Mouse (Mus musculus) kidney, adult 11 months (tissue): ENCODE measurements around the gene Olfr24.
"Not testable (repeated sequence)": the region's sequence is repeated elsewhere in the genome, so short reads cannot be mapped to it uniquely, and the experiment has no call there.

Experiments
- DNase-seq: peaks from one replicate; pipeline ENCODE4 v3.0.0; 2022

Gene Olfr24

DNA sequence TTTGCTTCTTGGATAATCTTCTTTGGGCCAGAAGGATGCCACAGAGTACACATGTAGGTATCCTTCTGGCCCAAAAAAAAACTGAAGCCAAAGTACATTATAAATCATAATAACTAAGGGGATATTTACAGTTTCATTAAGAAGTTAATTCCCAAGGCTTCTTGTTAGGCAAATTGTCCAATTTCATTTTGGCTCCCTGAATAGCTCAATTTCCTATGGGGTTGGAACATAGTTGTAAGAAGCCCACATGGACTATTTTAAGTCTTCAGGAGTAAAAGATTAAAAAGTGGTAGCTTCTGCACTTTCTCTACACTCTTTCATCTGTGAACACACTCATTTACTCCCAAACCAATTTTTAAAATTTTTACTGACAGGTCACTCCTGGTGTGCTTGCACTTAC is at the start of gene Olfr24:
Olfr24 (minus strand) TSS at position 101 of the 400 bp plus-strand sequence.
- no peak for DNase-seq

DNA sequence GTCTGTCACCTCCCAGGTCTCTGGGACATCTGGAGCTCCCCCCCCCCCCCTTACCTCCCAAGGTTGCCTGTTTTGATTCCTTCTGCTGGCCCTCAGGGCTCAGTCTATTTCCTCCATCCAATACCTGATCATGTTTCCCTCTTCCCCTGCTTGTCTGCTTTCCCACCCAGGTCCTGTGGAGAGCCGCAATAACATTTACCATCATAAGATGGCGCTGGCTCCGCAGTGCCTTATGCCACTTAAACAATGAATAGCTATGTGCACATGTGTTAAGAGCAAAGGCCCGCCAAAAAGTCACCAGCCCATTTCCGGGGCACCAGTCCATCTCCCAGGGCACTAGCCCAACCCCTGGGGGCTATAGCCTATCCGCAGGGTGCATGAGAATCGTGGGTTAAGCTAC is 21.5 kb upstream of the Olfr24 start:
- no peak for DNase-seq

DNA sequence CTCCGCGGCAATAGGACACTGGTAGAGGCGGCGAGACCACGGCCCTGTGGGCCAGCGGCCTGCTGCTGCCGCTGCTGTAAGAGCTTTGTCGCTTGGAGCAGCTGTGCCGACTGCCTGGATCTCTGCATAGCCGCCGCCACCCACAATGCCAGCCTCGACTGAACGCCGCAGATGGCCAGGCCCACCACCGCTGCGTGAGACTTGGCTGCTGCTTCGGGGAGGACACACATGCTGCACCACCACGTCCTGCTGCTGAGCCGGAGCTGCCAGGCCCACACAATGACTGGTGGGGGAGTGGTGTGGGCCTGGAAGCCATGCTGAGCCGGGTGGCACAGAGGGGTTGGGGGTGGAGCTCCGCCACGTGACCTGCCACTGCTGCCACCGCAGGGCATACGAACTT is 15.7 kb upstream of the Olfr24 start:
- no peak for DNase-seq

DNA sequence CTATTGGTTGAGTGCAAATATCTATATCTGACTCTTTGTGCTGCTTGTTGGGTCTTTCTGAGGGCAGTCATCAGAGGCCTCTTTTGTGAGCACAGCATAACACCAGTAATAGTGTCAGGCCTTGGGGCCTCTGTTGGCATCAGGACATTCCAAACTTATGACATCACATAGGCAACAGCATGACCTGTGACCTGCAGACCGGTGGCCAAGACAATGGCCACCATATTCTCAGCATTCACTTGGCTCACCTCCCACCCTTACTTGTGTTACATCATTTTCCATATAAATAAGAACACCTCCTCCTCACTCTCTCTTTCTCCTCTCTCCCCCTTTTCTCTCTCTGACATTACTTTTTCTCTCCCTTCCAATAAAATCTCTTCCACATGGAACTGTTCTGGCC is 15.2 kb upstream of the Olfr24 start:
- DNase-seq, result no peak

DNA sequence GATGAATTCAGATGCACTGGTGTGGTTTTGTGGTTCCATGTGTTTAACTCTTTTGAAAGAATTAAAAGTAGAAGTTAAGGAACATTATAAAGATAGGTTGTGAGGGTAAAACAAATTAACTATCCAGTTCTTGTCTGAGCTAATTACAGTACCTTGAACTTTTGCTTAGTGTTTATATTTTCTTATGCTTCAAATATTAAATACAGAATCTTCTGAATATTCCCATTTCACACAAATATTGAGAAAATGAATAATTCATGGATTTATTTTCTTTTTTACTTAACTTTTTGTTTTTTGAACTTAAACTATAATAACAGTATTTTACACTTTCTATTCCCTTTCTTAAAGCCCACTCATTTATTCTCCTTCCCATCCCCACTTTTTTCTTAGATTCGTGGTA is 8.2 kb downstream of the Olfr24 start:
- no peak for DNase-seq

DNA sequence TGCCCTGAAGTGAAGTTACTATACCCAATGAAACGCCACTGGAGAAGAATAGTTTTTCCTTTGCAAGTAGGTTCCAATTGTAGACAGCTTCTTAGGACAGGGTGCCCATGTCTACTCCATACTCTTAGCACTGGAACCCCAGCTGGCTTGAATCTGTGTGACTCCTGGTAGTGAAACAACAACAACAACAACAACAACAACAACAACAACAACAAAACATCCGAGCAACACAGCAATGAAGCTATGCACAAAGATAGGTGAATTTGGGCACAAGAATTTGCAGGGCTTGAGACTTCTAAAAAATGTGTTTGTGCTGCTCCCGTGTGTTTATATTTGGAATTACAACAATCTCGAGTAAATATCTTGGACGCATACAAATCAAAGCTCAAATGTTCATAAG is 19.2 kb downstream of the Olfr24 start:
- no peak for DNase-seq

DNA sequence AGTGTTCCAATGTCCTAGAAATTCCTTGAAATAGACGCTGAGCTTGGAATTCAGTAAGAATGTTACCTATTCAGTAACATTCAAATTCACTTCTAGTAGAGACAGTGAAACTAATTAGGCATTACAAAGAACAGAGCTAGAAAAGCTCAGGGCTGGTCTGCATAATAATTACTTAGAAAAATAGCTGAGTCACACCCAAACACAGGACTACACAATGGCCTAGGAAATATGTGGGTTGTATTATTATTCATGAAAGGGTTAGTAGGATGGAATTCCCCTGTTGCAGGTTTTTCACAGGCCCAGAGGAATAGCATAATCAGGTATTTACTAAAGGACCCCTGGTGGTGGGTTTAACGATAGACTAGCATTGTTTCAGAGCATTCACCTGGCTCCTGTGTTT is 29.6 kb downstream of the Olfr24 start:
- not testable (repeated sequence) for DNase-seq

DNA sequence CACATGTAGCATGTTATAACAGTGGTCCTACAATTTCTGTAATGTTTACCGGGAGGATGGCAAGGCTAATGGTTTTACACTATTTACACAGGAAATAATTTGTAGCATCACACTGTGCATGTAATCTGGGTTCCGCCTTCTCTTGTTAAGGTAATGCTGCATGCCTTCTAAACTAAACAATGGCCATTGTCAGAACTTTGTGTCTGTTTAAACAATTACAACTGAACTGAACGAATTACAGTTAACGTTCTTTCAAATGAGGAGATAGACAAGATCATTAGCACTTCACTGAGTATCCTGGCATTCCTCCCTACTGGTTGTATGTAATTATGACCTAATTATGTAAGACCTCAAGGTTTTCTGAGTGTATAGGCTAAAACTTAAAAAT is 41.1 kb downstream of the Olfr24 start:
- no peak for DNase-seq

DNA sequence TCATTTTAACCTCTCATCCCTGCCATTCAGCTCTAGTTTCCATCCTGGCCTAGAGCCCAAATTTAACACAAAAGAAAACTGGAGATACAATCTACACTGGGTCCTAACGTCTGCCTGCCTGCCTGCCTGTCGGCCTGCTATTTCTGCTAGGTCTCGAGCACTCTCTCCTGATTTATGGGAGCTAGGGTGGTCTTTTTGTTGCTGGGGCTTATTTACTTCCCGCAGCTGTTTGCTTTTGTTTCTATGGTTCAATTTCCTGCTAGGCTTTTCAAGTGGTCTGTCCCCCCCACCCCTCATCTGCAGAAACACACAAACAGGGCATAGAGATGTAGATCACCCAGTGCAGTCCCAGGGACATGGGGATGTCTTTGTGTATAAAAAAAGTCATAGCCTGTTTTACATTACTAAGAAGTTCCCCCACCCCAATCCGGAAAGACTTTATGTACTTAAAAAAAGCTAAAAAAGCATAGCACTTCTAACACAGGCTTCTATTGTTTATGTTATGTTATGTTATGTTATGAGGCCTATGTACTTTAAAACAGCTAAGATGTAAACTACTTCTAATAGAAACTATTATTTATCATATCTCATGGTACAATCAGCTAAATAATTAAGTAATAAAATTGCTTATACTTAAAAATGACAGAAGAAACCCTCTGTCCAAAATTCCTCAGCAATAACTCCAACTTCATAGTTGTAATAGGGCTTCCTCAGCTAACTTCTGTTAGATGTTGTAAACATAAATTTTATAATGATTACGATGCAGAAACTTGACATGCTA is 41.7 kb downstream of the Olfr24 start:
- DNase-seq, result no peak

DNA sequence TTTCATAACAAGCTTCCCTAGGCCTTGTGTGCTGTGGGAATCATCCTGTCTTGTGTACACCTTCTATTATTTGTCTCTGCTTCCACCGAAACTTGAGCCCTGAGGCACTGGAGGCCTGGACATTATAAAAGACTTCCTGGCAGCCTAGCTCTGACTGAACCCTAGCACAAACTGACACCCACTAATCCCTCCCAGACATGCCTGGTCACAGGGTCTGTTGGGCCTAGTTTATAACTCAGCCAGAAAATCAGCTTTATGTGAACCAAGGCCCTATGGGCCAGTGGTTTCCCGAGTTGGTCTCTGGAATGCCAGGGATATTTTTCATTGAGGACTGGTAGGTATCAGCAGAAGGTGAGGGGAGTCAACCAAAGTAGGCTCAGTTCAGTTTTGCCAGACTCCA is 42.8 kb downstream of the Olfr24 start:
- no peak for DNase-seq

DNA sequence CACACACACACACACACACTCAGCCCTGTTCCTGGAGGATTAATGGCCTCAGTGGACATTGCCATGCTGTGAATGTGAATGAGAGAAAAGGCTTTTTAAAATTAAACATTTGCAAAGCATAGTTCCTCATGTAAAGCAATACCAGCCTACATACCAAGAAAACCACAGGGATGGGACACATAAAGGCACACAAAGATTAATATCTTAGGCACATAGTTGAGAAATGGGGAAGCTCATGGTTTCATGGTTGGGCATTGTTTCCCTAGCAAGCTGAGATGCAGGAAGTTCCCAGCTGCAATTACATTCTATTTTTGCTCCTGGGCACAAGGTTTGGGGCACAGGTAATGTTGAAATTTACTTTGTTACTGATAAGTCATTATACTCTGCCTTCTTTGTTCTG is 58.2 kb downstream of the Olfr24 start:
- no peak for DNase-seq
